Mouse (Mus musculus): Measurements from ENCODE around the gene Ccdc88c.

Gene Ccdc88c

GRCm38 (mm10) chr12:100928286-100928685 lies 100.6 kb downstream of the Ccdc88c start:
- DNase-seq (ENCODE audit: low read depth, low spot score): no peak

- DNase-seq (ENCODE audit: low read depth, low spot score): peak; percentile 52
Measured at GRCm38 (mm10) chr12:100925644-100926619, 102.9 kb downstream of the Ccdc88c start.

- DNase-seq (ENCODE audit: low read depth, low spot score): no peak
Measured at GRCm38 (mm10) chr12:100924646-100925339, 104.1 kb downstream of the Ccdc88c start.

GRCm38 (mm10) chr12:100910731-100911130 lies 118.1 kb downstream of the Ccdc88c start:
- no peak for DNase-seq (ENCODE audit: low read depth, low spot score)

GRCm38 (mm10) chr12:100909765-100910164 lies 119.1 kb downstream of the Ccdc88c start:
- no peak for DNase-seq (ENCODE audit: low read depth, low spot score)

- DNase-seq (ENCODE audit: low read depth, low spot score): no peak
Measured at GRCm38 (mm10) chr12:100908298-100909034, 120.4 kb downstream of the Ccdc88c start.

- no peak for DNase-seq (ENCODE audit: low read depth, low spot score)
Measured at GRCm38 (mm10) chr12:100907598-100908297, 121.1 kb downstream of the Ccdc88c start, which contains the start of gene Gpr68. TSS of gene Gpr68 (minus strand) at chr12:100908198.

- DNase-seq (ENCODE audit: low read depth, low spot score): no peak
Measured at GRCm38 (mm10) chr12:100906861-100907260, 122.0 kb downstream of the Ccdc88c start.

GRCm38 (mm10) chr12:100903761-100904160 lies 125.1 kb downstream of the Ccdc88c start:
- no peak for DNase-seq (ENCODE audit: low read depth, low spot score)

- no peak for DNase-seq (ENCODE audit: low read depth, low spot score)
Measured at GRCm38 (mm10) chr12:100901386-100901785, 127.5 kb downstream of the Ccdc88c start.

GRCm38 (mm10) chr12:100900901-100901300 lies 128.0 kb downstream of the Ccdc88c start:
- DNase-seq (ENCODE audit: low read depth, low spot score): no peak

- no peak for DNase-seq (ENCODE audit: low read depth, low spot score)
Measured at GRCm38 (mm10) chr12:100899111-100899640, 129.7 kb downstream of the Ccdc88c start.

- no peak for DNase-seq (ENCODE audit: low read depth, low spot score)
Measured at GRCm38 (mm10) chr12:100897736-100898650, 130.9 kb downstream of the Ccdc88c start.

- no peak for DNase-seq (ENCODE audit: low read depth, low spot score)
Measured at GRCm38 (mm10) chr12:100896661-100897060, 132.2 kb downstream of the Ccdc88c start.

- no peak for DNase-seq (ENCODE audit: low read depth, low spot score)
Measured at GRCm38 (mm10) chr12:100895504-100895903, 133.4 kb downstream of the Ccdc88c start.

- DNase-seq (ENCODE audit: low read depth, low spot score): no peak
Measured at GRCm38 (mm10) chr12:100890548-100890947, 138.3 kb downstream of the Ccdc88c start.

GRCm38 (mm10) chr12:100887801-100888258 lies 141.0 kb downstream of the Ccdc88c start:
- DNase-seq (ENCODE audit: low read depth, low spot score): peak; percentile 33

- no peak for DNase-seq (ENCODE audit: low read depth, low spot score)
Measured at GRCm38 (mm10) chr12:100886877-100887276, 142.0 kb downstream of the Ccdc88c start.

- no peak for DNase-seq (ENCODE audit: low read depth, low spot score)
Measured at GRCm38 (mm10) chr12:100885585-100885984, 143.3 kb downstream of the Ccdc88c start.

- peak; percentile 21 for DNase-seq (ENCODE audit: low read depth, low spot score)
Measured at GRCm38 (mm10) chr12:100883168-100883567, 145.7 kb downstream of the Ccdc88c start.
